Mouse (Mus musculus) cerebellum, postnatal 25 days (tissue): ENCODE data around the gene Sfxn5.

ENCODE experiments used
- DNase-seq, 2 experiments: peaks; one replicate each; pipeline ENCODE4 v3.0.0; 2021; ENCODE audit warnings: mixed read lengths in 2 of 2

The Sfxn5 gene

GRCm38 (mm10) chr6:85286283-85287047 is 46.8 kb downstream of the Sfxn5 start:
- DNase-seq: no peak

DNA sequence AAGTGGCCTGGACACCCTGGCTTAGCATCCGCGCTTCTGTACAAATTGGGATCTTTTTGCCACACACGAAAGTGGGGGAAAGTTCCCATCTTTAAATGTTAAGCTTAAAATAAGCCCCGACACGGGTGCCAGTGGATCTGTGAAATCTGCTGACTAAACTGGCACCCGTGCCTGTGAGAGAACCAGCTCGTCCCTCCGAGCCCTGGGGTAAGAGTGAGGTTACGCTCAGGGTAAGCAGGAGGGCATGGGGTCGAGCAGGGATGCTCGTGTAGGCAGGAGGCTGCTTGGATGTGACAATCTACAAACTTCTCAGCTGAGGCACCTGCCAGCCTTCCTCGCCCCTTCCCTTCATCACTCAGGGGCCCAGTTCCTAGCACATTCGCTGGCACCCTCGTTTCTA is 52.4 kb downstream of the Sfxn5 start:
- no peak for DNase-seq

GRCm38 (mm10) chr6:85276571-85276970 is 56.7 kb downstream of the Sfxn5 start:
- peak in 1 of 2 experiments; percentile 31 for DNase-seq

DNA sequence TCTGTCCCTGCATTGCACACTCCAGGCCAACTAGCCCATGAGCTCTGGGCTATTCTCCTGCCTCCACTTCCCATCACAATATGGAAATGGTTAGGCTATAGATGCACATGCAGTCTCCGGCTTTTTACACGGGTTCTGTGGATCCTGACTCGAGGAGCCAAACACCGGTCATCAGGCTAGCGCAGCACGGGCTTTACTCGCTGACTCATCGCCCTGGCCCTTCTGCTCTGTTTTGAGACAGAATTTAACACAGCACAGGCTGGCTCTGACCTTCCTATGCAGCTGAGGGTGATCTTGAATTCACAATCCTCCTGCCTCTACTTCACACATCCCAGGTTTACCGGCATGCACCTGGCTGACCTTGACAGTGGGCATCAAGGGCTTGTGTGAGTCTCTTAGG is 60.8 kb downstream of the Sfxn5 start:
- DNase-seq: peak in 1 of 2 experiments; percentile 28

DNA sequence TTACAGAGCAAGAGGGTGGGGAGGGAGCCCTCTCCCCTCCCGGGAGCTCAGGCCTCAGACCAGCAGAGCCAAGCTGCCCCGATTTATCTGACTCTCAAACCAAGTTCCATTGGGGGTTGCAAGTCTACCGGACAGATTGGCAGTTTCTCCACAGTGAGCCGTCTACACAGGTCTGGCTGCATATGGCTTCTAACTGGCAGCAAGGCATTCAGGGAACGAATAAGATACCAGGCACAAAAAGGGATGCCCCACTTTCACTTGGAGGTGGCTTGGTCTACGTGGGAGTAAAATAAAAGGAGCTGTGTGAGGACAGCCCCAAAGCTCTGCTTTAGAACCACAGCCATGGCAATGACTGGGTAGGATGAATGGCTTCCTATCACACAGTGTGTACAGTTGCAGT is 67.2 kb downstream of the Sfxn5 start:
- no peak for DNase-seq

- DNase-seq: no peak
Measured at GRCm38 (mm10) chr6:85264982-85265518, 68.2 kb downstream of the Sfxn5 start.

- peak; percentile 44 to 68 for DNase-seq
Measured at GRCm38 (mm10) chr6:85262865-85263515, 70.2 kb downstream of the Sfxn5 start.

DNA sequence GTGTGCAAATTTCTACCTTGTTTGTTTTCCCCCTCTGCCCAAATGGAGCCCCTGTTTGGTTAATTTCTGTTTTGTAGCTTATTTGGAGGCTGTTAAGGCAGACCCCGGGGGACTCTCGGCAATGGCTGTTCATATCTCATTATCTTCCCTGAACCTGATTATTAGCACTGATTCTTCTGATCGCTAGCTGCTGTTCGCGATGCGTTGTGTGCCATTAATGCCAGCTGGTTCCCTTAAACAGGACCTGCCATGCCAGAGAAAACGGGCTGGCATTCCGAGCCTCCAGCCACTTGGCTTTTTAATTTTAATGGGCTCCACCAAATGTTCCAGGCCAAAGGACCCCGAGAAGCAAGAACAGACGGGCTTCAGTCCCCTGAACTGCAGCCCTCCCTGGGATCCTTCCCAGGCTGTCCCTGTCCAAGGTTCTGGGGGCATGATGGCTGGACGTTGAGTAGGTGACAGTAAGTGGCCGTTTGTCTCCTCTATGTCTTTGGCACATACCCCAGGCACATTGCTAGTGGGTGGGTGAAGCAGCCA is 74.1 kb downstream of the Sfxn5 start:
- no peak for DNase-seq

- no peak for DNase-seq
Measured at GRCm38 (mm10) chr6:85255578-85255977, 77.6 kb downstream of the Sfxn5 start.

- no peak for DNase-seq
Measured at GRCm38 (mm10) chr6:85253994-85254541, 79.2 kb downstream of the Sfxn5 start.

- no peak for DNase-seq
Measured at GRCm38 (mm10) chr6:85253275-85253674, 79.9 kb downstream of the Sfxn5 start.

- no peak for DNase-seq
Measured at GRCm38 (mm10) chr6:85252251-85253058, 80.8 kb downstream of the Sfxn5 start.

- peak; percentile 44 to 51 for DNase-seq
Measured at GRCm38 (mm10) chr6:85250811-85251241, 82.4 kb downstream of the Sfxn5 start.

DNA sequence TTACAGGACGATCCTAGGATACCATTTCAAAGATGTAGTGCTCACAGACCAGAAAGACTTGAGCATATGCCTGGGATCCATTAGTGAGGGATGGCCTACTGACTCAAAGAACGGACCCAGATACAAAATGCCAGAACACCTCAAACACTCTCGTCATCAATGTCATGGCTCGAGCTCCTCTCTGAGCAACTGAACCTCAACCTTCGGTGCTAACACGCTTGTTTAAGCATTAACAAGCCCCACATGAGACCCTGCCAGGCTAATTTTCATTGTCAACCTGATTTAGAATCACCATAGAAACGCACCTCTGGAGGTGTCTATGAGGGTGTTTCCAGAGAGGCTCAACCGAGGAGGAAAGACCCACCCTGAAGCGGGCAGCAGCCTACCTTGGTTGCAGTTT is 83.4 kb downstream of the Sfxn5 start:
- DNase-seq: no peak

DNA sequence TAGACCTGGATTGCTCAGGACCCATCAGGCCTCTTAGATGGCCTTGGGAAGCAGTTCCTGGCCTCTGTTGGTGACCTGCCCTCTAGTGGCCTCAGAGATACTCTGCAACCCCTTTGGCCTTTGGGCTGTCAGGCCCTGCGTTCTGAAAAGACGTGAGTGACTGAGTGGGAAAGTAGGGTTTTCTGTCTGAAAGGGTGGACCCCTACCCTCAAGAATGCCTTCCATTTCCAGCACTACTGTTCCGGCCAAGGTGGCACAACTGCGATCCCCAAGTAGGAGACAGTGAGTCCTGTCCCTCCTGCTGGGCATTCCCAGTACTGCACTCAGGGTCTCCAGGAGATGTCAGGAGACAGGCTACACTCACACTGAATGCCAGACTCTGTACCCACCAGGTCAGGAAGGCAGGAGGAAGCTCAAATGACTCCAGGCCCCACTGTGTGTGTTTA is 94.2 kb downstream of the Sfxn5 start:
- peak; percentile 70 to 74 for DNase-seq

DNA sequence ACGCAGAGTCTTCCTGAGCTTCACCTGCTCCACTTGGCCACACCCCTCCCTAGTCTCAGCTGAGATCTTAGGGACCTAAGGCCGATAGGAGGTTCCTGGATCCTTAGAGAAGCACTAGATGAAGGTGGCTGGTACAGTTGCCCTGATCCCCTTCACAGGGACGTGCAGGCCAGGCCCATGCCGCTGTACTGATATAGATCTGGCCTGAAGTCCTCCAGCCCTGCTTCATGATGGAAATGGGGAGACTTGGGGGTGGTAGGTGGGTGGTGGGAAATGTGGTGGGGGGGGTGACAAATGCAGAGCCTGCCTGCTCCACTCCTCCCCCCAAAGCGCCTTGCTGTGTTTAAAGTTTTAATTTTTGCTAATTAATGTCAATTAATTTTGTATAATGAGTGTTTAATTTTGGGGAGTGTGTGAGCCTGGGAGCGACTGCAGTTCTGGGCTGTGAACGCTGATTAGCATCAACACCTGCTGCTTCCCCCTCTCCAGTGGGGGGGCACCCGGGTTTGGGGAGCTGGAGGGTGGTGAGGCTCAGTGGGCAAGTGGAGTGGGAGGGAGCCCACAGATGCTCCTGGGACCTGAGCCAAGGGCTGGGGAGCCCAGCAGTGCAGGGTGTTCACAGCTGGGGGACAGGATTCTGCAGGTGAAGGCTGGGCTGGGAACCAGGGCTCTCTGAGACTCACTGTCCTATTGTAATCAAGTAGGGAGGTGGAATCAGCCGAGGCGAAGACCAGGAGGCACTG is 95.5 kb downstream of the Sfxn5 start:
- peak in 1 of 2 experiments; percentile 26 for DNase-seq

DNA sequence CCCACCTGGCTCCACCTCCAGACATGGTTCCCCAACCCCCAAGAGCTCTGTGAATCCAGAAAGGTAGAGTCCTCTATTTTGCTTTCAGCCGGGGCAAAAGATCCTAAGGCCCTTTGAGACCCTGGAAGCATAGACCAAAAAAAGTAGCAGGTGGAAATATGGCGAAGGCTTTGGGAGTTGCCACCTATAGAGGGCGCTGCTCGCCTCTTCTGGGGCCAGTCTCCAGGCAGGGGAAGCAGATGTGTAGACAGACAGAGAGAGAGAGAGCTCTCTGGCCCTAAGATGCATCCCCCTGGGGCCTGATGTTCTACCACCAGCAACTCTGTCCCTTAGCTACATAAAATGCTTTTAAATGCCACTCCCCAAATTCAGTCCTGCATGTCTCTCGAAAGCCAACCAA is 96.2 kb downstream of the Sfxn5 start:
- DNase-seq: peak; percentile 29 to 58

DNA sequence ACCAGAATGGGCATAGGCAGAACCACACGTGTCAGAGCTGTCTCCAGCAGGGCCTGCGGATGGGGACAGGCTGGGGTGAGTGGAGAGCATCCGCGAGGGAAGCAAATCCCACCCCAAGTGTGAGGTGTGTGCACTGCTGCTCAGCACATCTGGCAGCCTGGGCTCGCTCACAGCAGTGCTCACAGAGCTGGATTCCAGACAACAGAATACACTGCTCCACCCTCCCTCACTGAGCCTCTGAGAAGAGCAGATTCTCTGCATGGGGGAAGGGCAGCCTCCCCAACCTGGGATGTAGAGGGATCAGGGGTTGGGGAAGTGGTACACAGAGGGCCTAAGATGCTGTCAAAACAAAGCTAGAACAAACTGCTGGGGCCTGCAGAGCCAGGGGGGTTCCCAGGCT is 98.4 kb downstream of the Sfxn5 start:
- no peak for DNase-seq

GRCm38 (mm10) chr6:85232836-85233623 is 100.2 kb downstream of the Sfxn5 start:
- DNase-seq: no peak

- no peak for DNase-seq
Measured at GRCm38 (mm10) chr6:85232045-85232444, 101.2 kb downstream of the Sfxn5 start.

DNA sequence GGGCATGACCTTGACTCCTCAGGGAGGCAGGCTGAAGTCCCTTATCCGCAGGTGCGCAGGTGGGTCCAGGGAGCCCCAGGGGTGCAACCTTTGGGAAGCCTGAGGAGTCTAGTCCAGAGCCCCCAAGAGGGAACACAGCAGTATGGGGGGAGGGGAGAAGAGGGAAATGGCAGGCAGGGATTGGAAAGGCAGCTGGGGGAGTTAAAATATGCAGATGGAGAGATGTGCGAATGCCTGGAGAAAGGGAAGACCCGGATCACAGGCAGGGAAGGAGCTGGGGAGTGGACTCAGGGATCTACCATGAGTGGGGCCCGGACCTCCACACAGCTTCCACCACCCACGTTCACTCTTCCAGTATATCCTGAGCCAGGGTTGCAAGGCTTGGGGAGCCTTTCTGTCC is 101.8 kb downstream of the Sfxn5 start:
- DNase-seq: no peak
